Mouse (Mus musculus) C2C12 (cell line): ENCODE measurements at regions not wholly inside any gene's neighbourhood (a gene's known extent, or its start where the extent isn't known, plus 50 kb on each side); places are given as distances from the start of the nearest gene placed in this dataset.
A peak's percentile ranks its signal among the peaks of the same experiment; 100 is the strongest.

Experiments used
- H3K27me3 ChIP-seq: one replicate; pipeline ENCODE4 v1.6.1; 2011; ENCODE audit not compliant: control insufficient read depth, insufficient read depth, insufficient read length
- H3K36me3 ChIP-seq: one replicate; pipeline ENCODE4 v1.6.1; 2011; ENCODE audit not compliant: control insufficient read depth, insufficient read depth
- H3K4me3 ChIP-seq: one replicate; pipeline ENCODE4 v1.5.1; 2011; ENCODE audit warnings: mild to moderate bottlenecking, control low read depth; ENCODE audit not compliant: poor library complexity, insufficient read depth, severe bottlenecking
- H3K79me2 ChIP-seq: one replicate; pipeline ENCODE4 v1.6.1; 2011; ENCODE audit not compliant: control insufficient read depth, insufficient read depth
- H3K79me3 ChIP-seq: one replicate; pipeline ENCODE4 v1.6.1; 2011; ENCODE audit warnings: low read depth, control low read depth
- H3ac ChIP-seq: one replicate; pipeline ENCODE3; 2011; ENCODE audit warnings: low read depth; ENCODE audit not compliant: control insufficient read depth, insufficient read length
- CEBPB ChIP-seq: IDR thresholded peaks from one replicate; pipeline ENCODE4 v1.6.1; 2011; ENCODE audit warnings: low read depth, mild to moderate bottlenecking, control low read depth, moderate library complexity
- CTCF ChIP-seq: IDR thresholded peaks from one replicate; pipeline ENCODE4 v1.5.1; 2011; ENCODE audit not compliant: control insufficient read depth, insufficient read depth, insufficient read length
- FOSL1 ChIP-seq: IDR thresholded peaks from one replicate; pipeline ENCODE4 v1.8.0; 2011; ENCODE audit warnings: mild to moderate bottlenecking, low read length; ENCODE audit not compliant: poor library complexity, insufficient read depth, severe bottlenecking
- MAX ChIP-seq: IDR thresholded peaks from one replicate; pipeline ENCODE4 v1.6.1; 2011; ENCODE audit warnings: mild to moderate bottlenecking, control low read depth
- MYOD1 ChIP-seq: IDR thresholded peaks from one replicate; pipeline ENCODE4 v1.6.1; 2011; ENCODE audit warnings: low read depth; ENCODE audit not compliant: control insufficient read depth, insufficient read length
- MYOG ChIP-seq: IDR thresholded peaks from one replicate; pipeline ENCODE4 v1.6.1; 2011; ENCODE audit not compliant: control insufficient read depth, insufficient read length; ENCODE audit errors: extremely low read depth
- USF1 ChIP-seq: IDR thresholded peaks from one replicate; pipeline ENCODE4 v1.6.1; 2011; ENCODE audit warnings: low read depth, mild to moderate bottlenecking, control low read depth, moderate library complexity

DNA sequence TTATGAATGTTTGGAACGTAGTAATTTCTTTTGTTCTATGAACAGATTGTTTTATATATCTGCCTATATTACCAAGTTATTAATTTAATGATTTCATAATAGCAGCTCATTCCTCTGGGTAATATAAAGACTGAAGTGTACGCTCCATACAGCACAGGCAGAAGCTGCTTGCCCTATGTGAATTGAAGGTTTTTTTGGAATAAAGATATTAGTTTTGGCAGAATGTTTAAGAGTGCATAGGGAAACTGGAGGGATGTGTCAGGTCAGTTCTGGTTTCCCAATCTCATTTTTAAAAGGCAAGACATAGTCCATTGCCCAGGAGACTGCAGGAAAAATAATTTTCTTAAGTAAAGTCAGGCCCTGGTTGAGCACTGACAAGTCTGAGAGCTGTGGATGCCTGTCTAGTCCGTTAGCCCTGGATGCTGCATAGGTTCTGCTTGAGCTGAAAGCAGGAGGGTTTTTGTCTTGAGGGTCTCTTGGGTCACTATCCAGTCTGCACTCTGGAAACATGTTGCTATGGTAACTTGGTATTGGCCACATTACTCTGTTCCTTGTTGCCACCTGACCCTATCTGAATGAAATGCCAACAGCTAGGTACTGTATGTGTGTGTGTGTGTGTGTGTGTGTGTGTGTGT, 516.3 kb upstream of the Fam160b2 start:
- no peaks in the 10 kb centered on the region for H3K27me3 ChIP-seq
- H3K36me3 ChIP-seq, result no peaks in the 10 kb centered on the region
- no peak overlapping the region for H3K4me3 ChIP-seq
- no peak for TF ChIP-seq MYOD1
- TF ChIP-seq CTCF, result no peak
- no peak for TF ChIP-seq MYOG
- no peak for TF ChIP-seq MAX
- TF ChIP-seq USF1, result no peak
- no peak for TF ChIP-seq FOSL1
- no peaks in the 10 kb centered on the region for H3K79me2 ChIP-seq
- H3ac ChIP-seq, result no peak overlapping the region
- no peaks in the 10 kb centered on the region for H3K79me3 ChIP-seq

DNA sequence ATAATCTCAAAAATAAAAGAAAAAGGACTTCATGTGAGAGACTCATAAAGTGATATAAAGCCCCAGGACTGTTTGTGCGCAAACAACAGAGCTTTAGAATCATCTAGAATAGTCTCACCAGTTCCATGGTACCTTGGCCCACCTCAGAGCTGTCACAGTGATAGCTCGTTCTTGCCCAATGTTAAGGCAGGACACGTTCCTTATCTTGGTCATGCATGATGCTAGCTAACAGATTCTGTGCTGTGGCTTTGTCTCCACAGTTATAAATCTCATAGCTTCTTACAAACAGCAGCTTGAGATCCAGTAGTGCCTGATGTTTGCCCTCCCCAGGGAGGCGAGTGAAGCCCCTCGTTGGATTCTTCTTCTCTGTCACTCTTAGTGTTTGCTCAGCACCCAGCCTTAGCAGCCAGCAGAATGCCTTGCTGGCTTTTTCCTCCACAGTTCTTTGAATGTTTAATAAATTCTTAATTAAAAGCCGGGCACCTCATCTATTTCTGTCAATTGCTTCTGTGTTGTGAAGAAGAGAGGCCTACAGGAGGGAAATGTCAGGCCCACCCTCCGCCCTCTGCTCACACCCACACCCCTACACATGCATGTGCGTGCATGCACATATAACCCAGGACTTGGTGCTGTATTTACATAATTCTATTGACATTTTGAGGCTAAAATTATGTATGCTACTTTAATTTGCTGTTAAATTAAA, 515.6 kb upstream of the Fam160b2 start:
- peak overlapping the region; percentile 2 for H3K4me3 ChIP-seq
- TF ChIP-seq USF1, result no peak
- TF ChIP-seq CEBPB, result no peak
- no peak for TF ChIP-seq MAX
- no peak for TF ChIP-seq MYOD1
- TF ChIP-seq FOSL1, result no peak
- TF ChIP-seq MYOG, result no peak
- TF ChIP-seq CTCF, result no peak
- no peaks in the 10 kb centered on the region for H3K79me3 ChIP-seq
- H3ac ChIP-seq, result no peak overlapping the region
- no peaks in the 10 kb centered on the region for H3K27me3 ChIP-seq
- H3K79me2 ChIP-seq, result no peaks in the 10 kb centered on the region
- no peaks in the 10 kb centered on the region for H3K36me3 ChIP-seq

DNA sequence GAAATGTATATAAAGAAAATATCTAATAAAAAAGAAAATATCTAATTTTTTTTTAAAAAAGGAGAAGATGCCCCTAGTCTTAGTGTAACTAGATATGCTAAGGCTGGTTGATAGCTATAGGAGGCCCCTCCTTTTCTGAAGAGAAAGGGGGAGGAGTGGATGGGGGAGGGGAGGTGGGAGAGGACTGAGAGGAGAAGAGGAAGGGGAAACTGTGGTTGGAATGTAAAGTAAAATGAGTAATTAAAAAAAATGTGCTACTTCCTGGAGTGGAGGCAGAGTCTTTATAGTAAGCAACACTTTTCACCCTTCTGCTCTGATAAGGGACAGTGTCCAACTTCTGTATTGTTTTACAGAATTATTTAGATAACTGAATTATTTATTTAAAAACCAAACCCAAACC, 513.6 kb upstream of the Fam160b2 start:
- Histone ChIP-seq H3K79me2 (no peaks in the 10 kb centered on the region), H3K27me3 (no peaks in the 10 kb centered on the region), H3K79me3 (no peaks in the 10 kb centered on the region), H3ac (no peak overlapping the region), H3K4me3 (no peak overlapping the region), H3K36me3 (no peaks in the 10 kb centered on the region)
- TF ChIP-seq CTCF (no peak), MYOG (no peak), CEBPB (no peak), MAX (no peak), USF1 (no peak), FOSL1 (no peak), MYOD1 (no peak)

DNA sequence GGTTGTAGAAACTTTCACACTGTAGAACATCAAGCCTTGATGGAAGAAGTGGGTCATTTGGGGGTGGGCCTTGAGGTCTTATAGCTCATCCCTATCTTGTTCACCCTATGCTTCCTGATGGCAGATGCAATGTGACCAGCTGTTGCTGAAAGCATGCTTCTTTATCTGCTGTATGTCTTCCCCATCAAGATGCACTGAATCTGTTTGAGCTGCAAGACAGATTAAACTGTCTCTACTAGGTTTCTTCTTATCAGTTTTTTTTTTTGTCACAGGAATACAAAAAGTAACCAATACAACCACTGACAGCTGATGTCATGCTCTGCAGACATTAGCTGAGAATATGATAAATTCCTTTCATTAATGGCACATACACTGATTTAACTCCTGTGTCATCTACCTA, 505.0 kb upstream of the Fam160b2 start:
- TF ChIP-seq CEBPB, result no peak
- no peak for TF ChIP-seq MYOG
- no peak for TF ChIP-seq CTCF
- no peak for TF ChIP-seq FOSL1
- TF ChIP-seq USF1, result no peak
- no peak for TF ChIP-seq MYOD1
- no peak for TF ChIP-seq MAX
- H3K36me3 ChIP-seq, result no peaks in the 10 kb centered on the region
- H3K79me3 ChIP-seq, result no peaks in the 10 kb centered on the region
- H3K4me3 ChIP-seq, result no peak overlapping the region
- H3ac ChIP-seq, result no peak overlapping the region
- H3K79me2 ChIP-seq, result no peaks in the 10 kb centered on the region
- no peaks in the 10 kb centered on the region for H3K27me3 ChIP-seq

DNA sequence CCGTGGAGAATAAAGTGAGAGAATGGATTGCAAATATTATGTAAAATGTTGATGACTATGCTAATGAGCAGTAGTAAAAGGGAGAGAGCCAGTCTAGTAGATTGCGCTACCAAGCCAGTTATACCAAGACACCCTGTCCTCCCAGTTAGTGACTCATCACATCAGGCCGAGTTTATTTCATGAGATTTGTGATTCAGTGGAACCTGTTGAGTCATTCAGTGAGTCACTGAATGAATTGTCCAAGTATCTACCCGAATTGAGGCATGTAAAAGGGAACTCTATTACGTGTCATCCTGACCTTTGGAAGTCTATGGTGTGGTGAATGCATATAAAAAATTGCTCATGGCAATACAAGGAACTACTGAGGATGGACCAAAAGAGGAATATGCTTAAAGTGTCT, 504.3 kb upstream of the Fam160b2 start:
- Histone ChIP-seq H3ac (no peak overlapping the region), H3K4me3 (no peak overlapping the region), H3K36me3 (no peaks in the 10 kb centered on the region), H3K79me2 (no peaks in the 10 kb centered on the region), H3K79me3 (no peaks in the 10 kb centered on the region), H3K27me3 (no peaks in the 10 kb centered on the region)
- TF ChIP-seq CTCF (no peak), MYOG (no peak), MYOD1 (peak; percentile 24), USF1 (no peak), MAX (peak; percentile 11), CEBPB (peak; percentile 48), FOSL1 (peak; percentile 98)
